Mouse (Mus musculus): Measurements from ENCODE around the gene Doc2b. TPM values are rescaled to one million over a fixed set of nuclear protein-coding genes. Genes with fewer than 3 reads are reported as not detected.
A peak's percentile ranks its signal among the peaks of the same experiment; 100 is the strongest.

The Doc2b gene
- total RNA-seq, 2 experiments from 2014 or later = 46.9 to 47.8 TPM

DNA sequence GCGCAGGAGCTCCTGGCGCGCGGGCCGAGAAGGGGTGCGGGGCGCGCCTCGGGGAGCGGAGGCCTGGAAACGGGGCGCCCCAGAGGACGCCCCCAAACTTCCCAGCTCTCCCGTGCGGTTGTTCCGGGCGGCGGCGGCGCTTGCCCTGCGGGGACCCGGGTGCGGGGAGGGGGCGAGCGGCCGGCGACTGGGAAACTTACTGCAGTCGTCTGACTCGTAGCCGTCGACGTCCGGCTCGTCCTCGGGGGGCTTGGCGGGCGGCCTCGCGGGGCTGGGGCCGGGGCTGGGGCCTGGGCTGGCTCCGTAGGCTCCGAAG lies 570 bp downstream of the Doc2b start:
- intact Hi-C loops (cut with DNase I) = loop anchor here (5.0 kb wide), 1 partner anchor 42 kb away; no protein-coding TSS in a partner anchor

DNA sequence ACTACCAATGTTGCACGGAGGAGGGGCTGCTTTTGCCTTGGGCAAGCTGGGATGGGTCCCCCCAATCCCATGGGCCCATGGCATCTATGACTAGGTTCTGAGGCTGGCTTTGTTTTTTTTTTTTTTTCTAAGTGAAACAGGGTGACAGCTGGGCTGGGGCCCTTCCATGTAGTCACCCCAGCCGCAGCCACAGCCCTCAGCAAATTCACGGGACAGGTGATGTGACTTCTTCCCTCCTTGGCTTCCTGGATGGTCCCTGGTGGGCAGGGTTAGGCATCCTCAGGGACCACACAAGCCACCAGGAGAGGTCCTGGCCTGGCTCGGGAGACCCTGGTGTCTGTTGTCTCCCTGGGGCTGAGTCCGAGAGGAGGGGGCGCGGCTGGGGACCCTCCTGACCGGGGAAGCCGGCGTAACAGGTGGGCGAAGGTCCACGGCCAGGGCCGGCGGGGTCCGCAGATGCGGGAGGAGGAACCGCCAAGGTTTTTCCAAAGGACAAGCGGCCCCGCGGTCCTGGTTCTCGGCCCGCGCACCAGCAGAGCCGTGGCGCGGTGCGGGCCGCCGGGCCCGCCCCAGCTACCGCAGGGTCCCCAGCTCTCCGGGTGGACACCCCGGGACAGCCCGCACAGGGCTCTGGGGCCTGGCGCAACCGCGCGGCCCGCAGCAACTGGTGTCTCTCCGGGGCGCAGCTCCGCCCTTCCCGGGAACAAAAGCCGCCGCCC lies 1.1 kb downstream of the Doc2b start:
- intact Hi-C loops (cut with DNase I) = loop anchor here (5.0 kb wide), 1 partner anchor 43 kb away; no protein-coding TSS in a partner anchor
- DNase-seq (ENCODE audit: extremely low spot score in 1 of 2, low spot score in 2 of 2) = peak in 1 of 2 experiments; percentile 47

More for the DNA sequence above, 570 bp downstream of the Doc2b start:
- peak in 1 of 2 experiments; percentile 45 for DNase-seq (ENCODE audit: extremely low spot score in 1 of 2, low spot score in 2 of 2)

DNA sequence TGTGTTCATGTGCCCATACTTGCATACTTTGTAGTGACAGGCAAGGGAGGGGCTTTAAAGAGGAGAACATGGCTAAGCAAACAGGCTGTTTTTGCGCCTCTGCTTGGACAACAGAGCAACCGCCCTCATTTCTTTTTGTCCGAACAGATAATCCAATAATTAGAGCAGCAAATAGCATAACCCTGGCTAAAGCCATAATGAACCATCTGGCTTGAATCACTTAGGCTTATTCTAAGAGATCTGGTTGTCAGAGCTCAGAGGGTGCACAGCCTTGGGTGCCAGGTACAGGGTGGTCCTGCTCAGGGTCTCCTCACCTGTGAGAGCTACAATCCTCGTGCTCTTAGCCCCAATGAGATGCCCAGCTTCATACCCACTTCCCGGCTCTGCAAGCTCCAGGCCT lies 2.5 kb downstream of the Doc2b start:
- intact Hi-C loops (cut with DNase I) = no loop called here
- DNase-seq (ENCODE audit: extremely low spot score in 1 of 2, low spot score in 2 of 2) = no peak

DNA sequence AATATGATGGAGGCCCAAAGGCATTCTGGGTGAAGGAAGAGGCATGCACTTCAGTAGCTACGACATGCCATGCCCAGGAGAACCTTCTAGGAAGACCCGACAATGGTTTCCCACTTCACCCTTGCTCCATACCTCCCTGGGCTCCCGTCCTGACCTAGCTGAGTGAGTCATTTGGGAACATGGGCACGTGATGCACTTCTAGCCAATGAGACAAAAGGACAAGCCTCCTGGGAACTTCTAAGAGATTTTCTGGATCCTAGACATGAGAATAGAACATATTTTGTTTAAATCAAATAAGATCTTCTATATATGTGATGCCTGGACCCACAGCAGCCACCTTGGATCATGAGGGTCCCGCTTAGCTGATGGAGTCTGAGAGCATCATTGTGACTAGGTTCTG lies 3.3 kb downstream of the Doc2b start:
- DNase-seq (ENCODE audit: extremely low spot score in 1 of 2, low spot score in 2 of 2) = no peak
- intact Hi-C loops (cut with DNase I) = no loop called here

DNA sequence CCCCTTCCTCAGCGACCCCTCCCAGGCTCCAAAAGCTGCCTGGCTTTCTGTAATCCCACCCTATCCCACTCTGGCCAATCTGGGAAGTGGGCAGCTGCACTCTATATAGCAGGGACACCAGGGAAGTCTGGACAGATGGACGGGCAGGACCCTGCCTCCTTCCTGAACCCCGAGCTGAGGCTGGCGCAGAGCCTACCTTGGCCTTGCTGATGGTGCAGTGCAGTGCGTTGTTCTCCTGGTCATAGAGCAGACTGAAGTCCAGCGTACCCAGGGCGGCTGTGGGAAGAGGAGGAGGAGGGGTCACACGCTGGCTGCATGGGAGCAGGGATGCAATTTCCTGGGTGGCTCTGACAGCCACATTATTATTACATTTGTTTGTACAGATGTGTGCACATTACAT lies 10.0 kb downstream of the Doc2b start:
- no peak for DNase-seq (ENCODE audit: extremely low spot score in 1 of 2, low spot score in 2 of 2)
- intact Hi-C loops (cut with DNase I) = loop anchor here (10.0 kb wide), 1 partner anchor 609 kb away; the partner anchor contains the start of gene Nxn

DNA sequence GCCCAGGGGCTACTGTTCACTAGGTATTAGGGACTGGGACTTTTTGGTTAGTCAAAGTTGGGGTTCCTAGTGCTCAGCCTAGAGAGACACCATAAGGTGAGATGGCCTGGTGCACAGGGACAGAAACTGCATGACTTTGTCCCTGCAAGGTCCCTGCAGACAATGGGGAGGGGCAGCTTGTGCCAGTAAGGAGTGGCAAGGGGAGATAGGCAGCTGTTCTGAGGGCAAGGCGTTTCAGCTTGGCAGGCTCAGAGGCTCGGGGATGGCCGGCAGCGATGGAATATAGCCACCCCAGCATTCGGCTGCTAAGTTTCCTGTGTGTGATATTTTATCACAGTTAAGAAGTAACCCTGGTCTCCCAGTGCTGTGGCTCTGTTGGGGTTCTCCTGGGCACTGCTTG lies 12.1 kb downstream of the Doc2b start:
- DNase-seq (ENCODE audit: extremely low spot score in 1 of 2, low spot score in 2 of 2) = no peak
- intact Hi-C loops (cut with DNase I) = loop anchor here (5.0 to 10.0 kb wide), 4 partner anchors 119 to 611 kb away; partner anchors contain the start of gene Nxn

DNA sequence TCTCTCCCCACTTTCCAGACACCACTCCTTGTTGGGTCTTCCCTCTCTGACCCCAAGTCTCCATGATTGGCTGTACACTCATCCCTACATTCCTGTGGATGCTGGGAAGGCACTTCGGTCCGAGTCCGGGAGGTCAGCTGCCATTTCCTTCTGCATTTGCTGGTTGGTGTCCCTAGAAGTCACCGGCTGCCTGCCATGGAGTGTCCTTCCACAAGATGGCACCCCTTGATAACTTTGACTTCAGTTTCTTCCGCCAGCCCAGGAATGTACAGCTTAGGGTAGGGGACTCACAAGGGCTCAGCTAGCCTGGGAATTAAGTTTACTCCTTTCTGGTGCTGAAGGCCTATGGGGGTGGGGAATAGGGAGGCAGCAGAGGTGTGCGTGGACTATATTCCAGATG lies 13.9 kb downstream of the Doc2b start:
- intact Hi-C loops (cut with DNase I) = loop anchor here (5.0 to 10.0 kb wide), 4 partner anchors 120 to 613 kb away; partner anchors contain the start of gene Nxn
- DNase-seq (ENCODE audit: extremely low spot score in 1 of 2, low spot score in 2 of 2) = peak; percentile 54 to 67

DNA sequence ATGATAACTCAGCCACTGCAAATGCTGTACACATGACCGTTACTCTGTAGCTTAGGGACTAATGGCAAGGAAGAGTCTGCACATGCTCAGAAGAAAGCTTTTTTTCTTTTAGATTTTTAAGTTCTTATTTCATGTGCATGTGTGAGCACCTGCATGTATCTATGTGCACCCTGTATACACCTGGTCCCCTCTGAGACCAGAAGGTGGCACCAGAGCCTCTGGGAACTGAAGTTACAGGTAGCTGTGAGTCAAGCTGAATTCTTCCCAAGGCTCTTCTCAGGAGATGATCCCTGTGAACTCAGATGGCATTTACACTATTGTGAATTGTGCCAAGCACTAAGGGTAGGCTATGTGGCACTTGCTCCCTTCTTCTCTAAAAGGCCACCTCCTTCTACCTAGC lies 19.9 kb downstream of the Doc2b start:
- no peak for DNase-seq (ENCODE audit: extremely low spot score in 1 of 2, low spot score in 2 of 2)
- intact Hi-C loops (cut with DNase I) = no loop called here

DNA sequence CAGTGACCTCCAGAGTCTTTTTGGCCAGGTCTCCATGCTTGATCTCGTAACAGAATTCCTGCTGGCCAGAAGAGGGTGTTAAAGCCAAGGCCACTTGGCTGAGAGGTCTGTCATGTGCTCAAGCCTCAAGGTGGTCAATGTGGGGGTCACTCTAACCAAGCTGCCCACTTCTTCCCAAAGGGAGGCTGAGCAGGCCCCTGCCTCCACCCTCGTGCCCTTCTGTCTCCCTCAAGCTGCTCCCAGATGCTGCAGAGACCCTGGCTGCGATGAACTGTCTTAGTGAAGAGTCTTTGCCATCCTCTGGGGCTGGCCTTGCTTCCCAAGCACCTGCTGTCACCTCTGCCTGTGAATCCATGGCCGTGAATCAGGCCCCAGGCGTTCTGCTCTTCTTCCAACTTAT lies 23.3 kb downstream of the Doc2b start:
- intact Hi-C loops (cut with DNase I) = no loop called here
- no peak for DNase-seq (ENCODE audit: extremely low spot score in 1 of 2, low spot score in 2 of 2)

DNA sequence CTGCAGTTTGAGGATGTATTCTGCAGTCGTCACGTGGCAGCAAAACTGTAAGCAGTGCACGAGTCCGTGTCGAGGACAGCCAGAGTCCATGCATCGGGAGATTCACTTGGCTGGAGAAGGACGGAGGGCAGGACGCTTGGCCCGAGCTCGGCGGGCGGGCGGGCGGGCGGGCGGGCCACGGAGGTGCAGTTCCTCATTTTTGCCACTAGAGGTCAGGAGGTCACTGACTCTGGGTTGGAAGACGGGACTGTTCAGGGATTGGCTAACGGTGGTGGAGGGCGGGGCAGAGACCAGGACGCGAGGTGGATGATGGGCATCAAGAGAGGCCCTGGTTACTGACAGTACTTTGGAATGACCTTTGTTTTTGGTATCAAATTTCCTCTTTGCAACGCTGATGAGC lies 26.6 kb downstream of the Doc2b start:
- intact Hi-C loops (cut with DNase I) = no loop called here

DNA sequence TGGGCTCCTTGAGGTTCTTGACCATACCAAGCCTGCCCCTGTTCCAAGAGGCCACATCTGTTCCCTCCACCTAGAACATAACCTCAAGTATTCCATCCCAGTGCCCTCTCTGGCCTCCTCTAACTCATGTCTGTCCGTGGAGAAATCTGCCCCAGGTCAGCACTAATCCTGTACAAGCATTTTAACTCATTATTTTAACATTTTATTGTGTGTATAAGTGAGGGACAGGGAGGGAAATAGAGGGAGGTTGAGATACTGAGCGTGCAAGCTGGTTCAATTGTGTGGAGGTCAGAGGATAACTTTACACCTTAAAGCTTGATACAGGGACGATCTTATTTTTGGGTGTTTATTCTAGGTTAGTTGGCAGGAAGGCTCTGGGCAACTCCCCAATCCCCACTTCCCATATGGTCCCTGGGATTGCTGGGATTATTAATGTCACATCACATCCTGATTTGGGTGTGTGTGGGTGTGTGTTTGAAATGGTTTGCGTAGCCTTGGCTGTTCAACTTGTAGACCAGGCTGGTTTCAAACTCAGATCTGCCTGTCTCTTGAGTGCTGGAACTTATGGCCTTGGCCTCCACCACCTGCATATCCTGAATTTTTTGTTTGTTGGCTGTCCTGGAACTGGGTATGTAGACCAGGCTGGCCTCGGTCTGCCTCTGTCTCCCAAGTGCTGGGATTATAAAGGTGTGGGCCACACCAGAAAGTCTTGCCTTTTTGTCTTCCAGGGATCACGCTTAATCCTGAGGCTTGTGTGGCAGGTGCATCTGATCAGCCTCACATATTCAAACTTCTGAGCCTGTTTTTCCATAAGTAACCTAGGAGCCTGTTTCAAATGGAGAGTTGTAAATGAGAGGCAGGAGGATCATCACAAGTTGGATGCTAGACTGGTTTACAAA lies 27.5 kb downstream of the Doc2b start:
- peak in 1 of 2 experiments; percentile 41 for DNase-seq (ENCODE audit: extremely low spot score in 1 of 2, low spot score in 2 of 2)
- intact Hi-C loops (cut with DNase I) = no loop called here

More for the DNA sequence above, 26.6 kb downstream of the Doc2b start:
- peak; percentile 68 to 90 for DNase-seq (ENCODE audit: extremely low spot score in 1 of 2, low spot score in 2 of 2)

DNA sequence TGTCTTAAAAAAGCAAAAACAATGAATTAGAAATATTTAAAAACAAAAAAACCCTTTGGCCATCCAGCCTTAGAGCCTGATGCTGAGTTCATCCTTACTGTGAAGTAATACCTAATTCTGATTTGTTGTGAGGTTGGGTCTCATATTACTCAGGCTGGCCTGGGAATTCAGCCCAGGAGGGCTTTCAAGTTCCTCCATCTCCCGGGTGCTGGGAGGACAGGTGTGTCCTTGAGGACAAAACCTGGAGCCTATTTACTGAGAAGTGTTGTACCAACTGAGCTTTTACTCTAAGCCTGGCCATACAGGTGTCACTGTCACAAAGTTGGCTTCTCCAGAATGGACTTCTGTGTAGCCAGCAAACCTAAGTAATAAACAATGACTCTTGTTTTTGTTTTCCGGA lies 28.8 kb downstream of the Doc2b start:
- no peak for DNase-seq (ENCODE audit: extremely low spot score in 1 of 2, low spot score in 2 of 2)
- intact Hi-C loops (cut with DNase I) = no loop called here

DNA sequence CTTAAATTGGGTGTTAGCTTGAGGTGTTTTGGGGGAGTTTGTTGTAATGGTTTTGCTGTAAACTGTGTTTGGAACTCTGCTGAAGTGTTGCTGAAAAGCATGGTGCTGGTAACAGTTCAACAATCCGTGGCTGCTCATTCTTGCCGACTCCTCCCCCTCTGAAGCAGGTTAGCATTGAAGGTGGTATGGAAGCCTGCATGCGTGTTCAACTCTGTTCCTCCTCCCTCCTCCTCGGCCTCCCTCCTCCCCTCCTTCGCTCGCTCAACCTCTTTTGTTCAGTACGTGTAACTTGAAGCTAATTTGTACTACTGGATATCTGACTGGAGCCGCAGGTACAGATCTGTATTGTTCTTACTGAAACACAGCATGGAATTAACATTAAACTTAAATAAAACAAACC lies 30.7 kb downstream of the Doc2b start:
- intact Hi-C loops (cut with DNase I) = no loop called here
- DNase-seq (ENCODE audit: extremely low spot score in 1 of 2, low spot score in 2 of 2) = no peak

DNA sequence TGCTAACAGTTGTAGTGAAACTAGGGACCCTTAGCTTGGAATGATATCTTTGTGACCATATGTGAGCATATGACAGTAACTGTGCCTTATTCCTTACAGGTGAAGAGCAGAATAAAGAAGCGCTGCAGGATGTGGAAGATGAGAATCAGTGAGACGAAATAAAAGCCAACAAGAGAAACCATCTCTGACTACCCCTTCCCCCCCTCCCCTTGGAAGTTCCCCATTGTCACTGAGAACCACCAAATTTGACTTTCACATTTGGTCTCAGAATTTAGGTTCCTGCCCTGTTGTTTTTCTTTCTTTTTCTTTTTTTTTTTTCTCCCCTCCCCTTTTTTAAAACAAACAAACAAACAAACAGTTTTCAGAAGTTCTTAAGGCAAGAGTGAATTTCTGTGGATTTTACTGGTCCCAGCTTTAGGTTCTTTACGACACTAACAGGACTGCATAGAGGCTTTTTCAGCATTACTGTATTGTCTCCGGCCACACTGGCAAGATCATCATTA lies 31.3 kb downstream of the Doc2b start:
- intact Hi-C loops (cut with DNase I) = no loop called here

DNA sequence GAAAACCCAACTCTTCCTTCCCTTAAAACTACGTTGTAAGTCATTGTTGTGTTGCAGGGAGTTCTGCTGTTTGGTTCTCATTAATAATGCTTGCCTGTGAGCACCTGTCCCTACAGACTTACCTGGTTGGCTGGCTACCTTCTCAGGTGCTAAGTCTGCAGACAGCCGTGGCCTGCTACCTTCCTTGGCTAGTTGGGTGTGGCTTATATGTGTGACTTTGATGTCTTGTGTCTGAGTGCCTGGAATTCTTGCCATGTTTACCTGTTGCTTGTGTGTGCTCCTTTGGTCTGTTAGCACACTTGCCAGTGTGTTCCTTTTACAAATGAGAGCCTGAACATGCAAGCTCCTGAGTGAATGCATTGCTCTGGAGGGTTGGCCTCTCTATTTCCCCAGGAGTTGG lies 33.1 kb downstream of the Doc2b start:
- DNase-seq (ENCODE audit: extremely low spot score in 1 of 2, low spot score in 2 of 2) = no peak
- intact Hi-C loops (cut with DNase I) = no loop called here

More for the DNA sequence above, 31.3 kb downstream of the Doc2b start:
- no peak for DNase-seq (ENCODE audit: extremely low spot score in 1 of 2, low spot score in 2 of 2)

DNA sequence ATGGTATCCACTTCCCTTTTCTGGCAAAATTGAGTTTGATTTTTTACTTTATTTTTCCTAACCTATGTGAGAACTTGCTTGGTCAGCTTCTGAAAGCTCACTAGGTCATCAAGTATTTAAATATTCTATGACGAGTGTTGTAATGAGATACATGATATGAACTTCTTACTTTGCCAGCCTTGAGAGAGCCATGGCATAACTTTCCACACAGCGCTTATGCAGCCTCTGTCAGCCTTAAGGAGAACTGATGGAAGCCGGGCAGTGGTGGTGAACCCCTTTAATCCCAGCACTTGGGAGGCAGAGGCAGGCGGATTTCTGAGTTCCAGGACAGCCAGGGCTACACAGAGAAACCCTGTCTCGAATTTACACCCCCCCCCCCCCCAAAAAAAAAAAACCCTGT lies 35.1 kb downstream of the Doc2b start:
- intact Hi-C loops (cut with DNase I) = no loop called here
- DNase-seq (ENCODE audit: extremely low spot score in 1 of 2, low spot score in 2 of 2) = no peak

DNA sequence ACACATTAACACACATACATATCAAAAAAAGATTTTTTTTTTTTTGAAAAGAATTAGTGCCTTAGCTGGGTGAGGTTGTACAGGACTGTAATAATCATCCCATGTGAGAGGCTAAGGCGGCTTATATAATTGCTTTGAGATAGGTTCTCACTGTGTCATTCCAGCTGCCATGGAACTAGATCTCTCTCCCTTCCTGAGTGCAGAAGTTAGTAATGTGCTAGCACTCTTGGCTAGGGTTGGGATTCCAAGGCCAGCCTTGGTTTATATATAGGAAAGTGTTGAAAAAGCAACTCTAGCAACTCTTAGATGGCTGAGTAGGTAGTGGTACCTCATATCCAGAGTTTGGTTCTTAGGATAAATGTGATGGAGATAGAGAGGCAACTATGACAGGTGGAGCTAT lies 37.3 kb downstream of the Doc2b start:
- DNase-seq (ENCODE audit: extremely low spot score in 1 of 2, low spot score in 2 of 2) = no peak
- intact Hi-C loops (cut with DNase I) = no loop called here

DNA sequence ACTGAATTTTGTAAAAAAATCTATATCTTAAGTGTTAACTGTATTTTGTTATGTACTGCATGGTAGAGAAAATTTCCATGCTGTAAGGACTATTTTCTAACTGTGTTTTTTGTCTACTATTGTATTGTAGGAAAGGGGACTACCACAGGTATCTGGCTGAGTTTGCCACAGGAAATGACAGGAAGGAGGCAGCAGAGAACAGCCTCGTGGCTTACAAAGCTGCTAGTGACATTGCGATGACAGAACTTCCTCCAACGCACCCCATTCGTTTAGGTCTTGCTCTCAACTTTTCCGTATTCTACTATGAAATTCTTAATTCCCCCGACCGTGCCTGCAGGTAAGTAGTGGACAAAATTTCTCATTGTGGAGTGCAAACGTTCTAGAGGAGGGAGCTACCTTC lies 39.2 kb downstream of the Doc2b start:
- no peak for DNase-seq (ENCODE audit: extremely low spot score in 1 of 2, low spot score in 2 of 2)
- intact Hi-C loops (cut with DNase I) = no loop called here

DNA sequence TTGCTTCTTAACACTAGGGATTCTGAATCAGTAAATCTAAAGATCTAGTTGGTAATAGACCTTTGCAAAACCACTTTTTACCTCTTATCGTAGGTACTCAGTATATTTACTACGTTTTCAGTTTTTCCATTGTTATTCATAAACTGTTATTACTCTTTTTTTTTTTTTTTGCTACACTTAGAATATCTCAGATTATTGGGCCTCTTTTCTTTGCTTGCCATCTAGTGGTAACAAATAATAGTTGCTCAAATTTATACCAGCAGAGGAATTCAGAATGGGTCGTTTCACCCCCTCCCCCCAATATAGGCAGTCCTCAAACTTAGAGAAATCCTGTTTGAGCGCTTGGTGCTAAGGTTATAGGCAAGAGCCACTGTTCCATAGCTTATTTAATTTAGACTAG lies 44.8 kb downstream of the Doc2b start:
- no peak for DNase-seq (ENCODE audit: extremely low spot score in 1 of 2, low spot score in 2 of 2)
- intact Hi-C loops (cut with DNase I) = no loop called here

DNA sequence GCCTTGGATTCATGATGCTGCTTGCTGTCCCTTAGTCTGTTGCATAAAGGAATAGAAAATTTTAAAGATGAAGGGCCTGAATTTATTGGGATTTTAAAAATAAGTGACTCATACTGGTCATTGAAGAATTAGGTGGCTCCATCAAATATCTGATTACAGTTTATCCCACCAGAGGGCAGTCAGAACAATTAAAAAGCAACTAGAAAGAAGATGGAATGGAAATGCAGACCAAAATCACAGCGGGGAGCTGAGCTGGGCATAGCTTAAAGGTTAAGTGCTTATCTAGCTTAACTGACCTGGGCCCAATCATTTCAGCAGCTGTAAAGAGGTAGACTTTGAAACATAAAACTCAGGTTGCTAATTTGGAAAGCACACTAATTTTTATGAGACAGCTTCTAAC lies 45.3 kb downstream of the Doc2b start:
- DNase-seq (ENCODE audit: extremely low spot score in 1 of 2, low spot score in 2 of 2) = no peak
- intact Hi-C loops (cut with DNase I) = no loop called here
